Mouse (Mus musculus): ENCODE measurements around the gene Gm49358. TPM values are rescaled to one million over a fixed set of nuclear protein-coding genes. Genes with fewer than 3 reads are reported as not detected.

Gene Gm49358
- polyA plus RNA-seq, 1 experiment from 2014 or later: not detected

- Histone ChIP-seq H3K9ac (no peak overlapping the region), H3K9me3 (replicated peaks) (no peaks in the 10 kb centered on the region), H3K27me3 (replicated peaks) (no peaks in the 10 kb centered on the region), H3K4me2 (no peak overlapping the region), H3K27ac (ENCODE audit: poor library complexity, severe bottlenecking) (no peak overlapping the region), H3K4me1 (replicated peaks) (no peaks in the 10 kb centered on the region), H3K4me3 (no peak overlapping the region), H3K36me3 (no peaks in the 10 kb centered on the region)
- WGBS: 68% methylated on average over 1 of the region's 1 CpGs
- no peak for ATAC-seq (ENCODE audit: insufficient number of reproducible peaks, low FRiP score)
These were observed 2.5 kb upstream of the Gm49358 start for GRCm38 (mm10) chr10:86761236-86761635.

- Histone ChIP-seq H3K4me1 (replicated peaks) (no peaks in the 10 kb centered on the region), H3K4me3 (no peak overlapping the region), H3K27ac (ENCODE audit: poor library complexity, severe bottlenecking) (no peak overlapping the region), H3K9ac (no peak overlapping the region), H3K36me3 (no peaks in the 10 kb centered on the region), H3K27me3 (replicated peaks) (no peaks in the 10 kb centered on the region), H3K4me2 (no peak overlapping the region), H3K9me3 (replicated peaks) (no peaks in the 10 kb centered on the region)
- 31% methylated on average over 7 of the region's 7 CpGs for WGBS
- ATAC-seq (ENCODE audit: insufficient number of reproducible peaks, low FRiP score): no peak
These were observed 1.9 kb upstream of the Gm49358 start for GRCm38 (mm10) chr10:86761722-86762383.

- no peaks in the 10 kb centered on the region for H3K9me3 ChIP-seq (replicated peaks)
- no peak overlapping the region for H3K4me2 ChIP-seq
- H3K27ac ChIP-seq (ENCODE audit: poor library complexity, severe bottlenecking): no peak overlapping the region
- no peaks in the 10 kb centered on the region for H3K27me3 ChIP-seq (replicated peaks)
- ATAC-seq (ENCODE audit: insufficient number of reproducible peaks, low FRiP score): no peak
- no peaks in the 10 kb centered on the region for H3K4me1 ChIP-seq (replicated peaks)
- no peaks in the 10 kb centered on the region for H3K36me3 ChIP-seq
- WGBS: 45% methylated on average over 3 of the region's 3 CpGs
- H3K9ac ChIP-seq: no peak overlapping the region
- H3K4me3 ChIP-seq: no peak overlapping the region
These were observed 1.4 kb upstream of the Gm49358 start for GRCm38 (mm10) chr10:86762384-86762730.

- H3K4me3 ChIP-seq: no peak overlapping the region
- no peak overlapping the region for H3K4me2 ChIP-seq
- no peaks in the 10 kb centered on the region for H3K36me3 ChIP-seq
- H3K27me3 ChIP-seq (replicated peaks): no peaks in the 10 kb centered on the region
- H3K9me3 ChIP-seq (replicated peaks): no peaks in the 10 kb centered on the region
- no peak overlapping the region for H3K9ac ChIP-seq
- ATAC-seq (ENCODE audit: insufficient number of reproducible peaks, low FRiP score): no peak
- H3K4me1 ChIP-seq (replicated peaks): peaks cover 7% of the 10 kb centered on the region; the same call in 1 of the 2 replicates
- no peak overlapping the region for H3K27ac ChIP-seq (ENCODE audit: poor library complexity, severe bottlenecking)
- 82% methylated on average over 4 of the region's 4 CpGs for WGBS
These were observed 1.7 kb downstream of the Gm49358 start for GRCm38 (mm10) chr10:86765344-86765966.

- no peaks in the 10 kb centered on the region for H3K27me3 ChIP-seq (replicated peaks)
- no peaks in the 10 kb centered on the region for H3K36me3 ChIP-seq
- H3K4me3 ChIP-seq: no peak overlapping the region
- H3K9ac ChIP-seq: no peak overlapping the region
- no peak overlapping the region for H3K4me2 ChIP-seq
- no peak overlapping the region for H3K27ac ChIP-seq (ENCODE audit: poor library complexity, severe bottlenecking)
- ATAC-seq (ENCODE audit: insufficient number of reproducible peaks, low FRiP score): no peak
- 62% methylated on average over 5 of the region's 5 CpGs for WGBS
- no peaks in the 10 kb centered on the region for H3K9me3 ChIP-seq (replicated peaks)
- peaks cover 7% of the 10 kb centered on the region; the same call in 1 of the 2 replicates for H3K4me1 ChIP-seq (replicated peaks)
These were observed 5.4 kb downstream of the Gm49358 start for GRCm38 (mm10) chr10:86769216-86769615.

- no peak overlapping the region for H3K9ac ChIP-seq
- no peaks in the 10 kb centered on the region for H3K9me3 ChIP-seq (replicated peaks)
- no peaks in the 10 kb centered on the region for H3K27me3 ChIP-seq (replicated peaks)
- H3K4me2 ChIP-seq: no peak overlapping the region
- no peaks in the 10 kb centered on the region for H3K36me3 ChIP-seq
- no peak overlapping the region for H3K27ac ChIP-seq (ENCODE audit: poor library complexity, severe bottlenecking)
- no peak overlapping the region for H3K4me3 ChIP-seq
- peaks cover 7% of the 10 kb centered on the region; the same call in 1 of the 2 replicates for H3K4me1 ChIP-seq (replicated peaks)
- 43% methylated on average over 4 of the region's 4 CpGs for WGBS
- no peak for ATAC-seq (ENCODE audit: insufficient number of reproducible peaks, low FRiP score)
These were observed 6.0 kb downstream of the Gm49358 start for GRCm38 (mm10) chr10:86769797-86770196.

- 72% methylated on average over 5 of the region's 5 CpGs for WGBS
- no peaks in the 10 kb centered on the region for H3K27me3 ChIP-seq (replicated peaks)
- no peak overlapping the region for H3K4me2 ChIP-seq
- H3K4me3 ChIP-seq: no peak overlapping the region
- no peak overlapping the region for H3K27ac ChIP-seq (ENCODE audit: poor library complexity, severe bottlenecking)
- ATAC-seq (ENCODE audit: insufficient number of reproducible peaks, low FRiP score): no peak
- H3K36me3 ChIP-seq: no peaks in the 10 kb centered on the region
- H3K4me1 ChIP-seq (replicated peaks): peaks cover 9% of the 10 kb centered on the region; the same call in 1 of the 2 replicates
- H3K9ac ChIP-seq: no peak overlapping the region
- H3K9me3 ChIP-seq (replicated peaks): no peaks in the 10 kb centered on the region
These were observed 7.9 kb downstream of the Gm49358 start for GRCm38 (mm10) chr10:86771701-86772100.

- peaks cover 12% of the 10 kb centered on the region; the same call in 1 of the 2 replicates for H3K4me1 ChIP-seq (replicated peaks)
- H3K27me3 ChIP-seq (replicated peaks): no peaks in the 10 kb centered on the region
- H3K27ac ChIP-seq (ENCODE audit: poor library complexity, severe bottlenecking): no peak overlapping the region
- H3K4me2 ChIP-seq: no peak overlapping the region
- H3K9me3 ChIP-seq (replicated peaks): no peaks in the 10 kb centered on the region
- H3K36me3 ChIP-seq: no peaks in the 10 kb centered on the region
- no peak overlapping the region for H3K4me3 ChIP-seq
- 56% methylated on average over 6 of the region's 6 CpGs for WGBS
- no peak for ATAC-seq (ENCODE audit: insufficient number of reproducible peaks, low FRiP score)
- H3K9ac ChIP-seq: no peak overlapping the region
These were observed 8.5 kb downstream of the Gm49358 start for GRCm38 (mm10) chr10:86772231-86772631.

GRCm38 (mm10) chr10:86773360-86773759, 9.6 kb downstream of the Gm49358 start:
- Histone ChIP-seq H3K9ac (no peak overlapping the region), H3K9me3 (replicated peaks) (no peaks in the 10 kb centered on the region), H3K27ac (ENCODE audit: poor library complexity, severe bottlenecking) (no peak overlapping the region), H3K4me2 (no peak overlapping the region), H3K36me3 (no peaks in the 10 kb centered on the region), H3K4me3 (no peak overlapping the region), H3K27me3 (replicated peaks) (no peaks in the 10 kb centered on the region), H3K4me1 (replicated peaks) (peaks cover 21% of the 10 kb centered on the region)
- 61% methylated on average over 4 of the region's 4 CpGs for WGBS
- ATAC-seq (ENCODE audit: insufficient number of reproducible peaks, low FRiP score): no peak

- Histone ChIP-seq H3K4me2 (no peak overlapping the region), H3K4me3 (no peak overlapping the region), H3K4me1 (replicated peaks) (peaks cover 28% of the 10 kb centered on the region), H3K36me3 (no peaks in the 10 kb centered on the region), H3K27me3 (replicated peaks) (no peaks in the 10 kb centered on the region), H3K27ac (ENCODE audit: poor library complexity, severe bottlenecking) (no peak overlapping the region), H3K9me3 (replicated peaks) (no peaks in the 10 kb centered on the region), H3K9ac (no peak overlapping the region)
- ATAC-seq (ENCODE audit: insufficient number of reproducible peaks, low FRiP score): no peak
- WGBS: 73% methylated on average over 9 of the region's 9 CpGs
These were observed 12.5 kb downstream of the Gm49358 start for GRCm38 (mm10) chr10:86776281-86776680.

GRCm38 (mm10) chr10:86777614-86778319, 14.0 kb downstream of the Gm49358 start:
- Histone ChIP-seq H3K27me3 (replicated peaks) (no peaks in the 10 kb centered on the region), H3K9ac (peak overlapping the region; percentile 71), H3K36me3 (no peaks in the 10 kb centered on the region), H3K27ac (ENCODE audit: poor library complexity, severe bottlenecking) (peak overlapping the region; percentile 94), H3K4me2 (peak overlapping the region; percentile 97), H3K4me1 (replicated peaks) (peaks cover 42% of the 10 kb centered on the region), H3K4me3 (peak overlapping the region; percentile 85), H3K9me3 (replicated peaks) (no peaks in the 10 kb centered on the region)
- 16% methylated on average over 19 of the region's 19 CpGs for WGBS
- ATAC-seq (ENCODE audit: insufficient number of reproducible peaks, low FRiP score): no peak

Data from heart, embryonic 12.5 days (tissue).